Mouse (Mus musculus): ENCODE data around the gene Pdpn.
A peak's percentile ranks its signal among the peaks of the same experiment; 100 is the strongest.

The Pdpn gene

GRCm38 (mm10) chr4:143298431-143299315, 691 bp downstream of the Pdpn start:
- no peak for DNase-seq (ENCODE audit: low spot score)

GRCm38 (mm10) chr4:143297016-143297556, 2.3 kb downstream of the Pdpn start:
- no peak for DNase-seq (ENCODE audit: low spot score)

- DNase-seq (ENCODE audit: low spot score) = no peak
These were observed 3.2 kb downstream of the Pdpn start for GRCm38 (mm10) chr4:143296153-143296552.

DNA sequence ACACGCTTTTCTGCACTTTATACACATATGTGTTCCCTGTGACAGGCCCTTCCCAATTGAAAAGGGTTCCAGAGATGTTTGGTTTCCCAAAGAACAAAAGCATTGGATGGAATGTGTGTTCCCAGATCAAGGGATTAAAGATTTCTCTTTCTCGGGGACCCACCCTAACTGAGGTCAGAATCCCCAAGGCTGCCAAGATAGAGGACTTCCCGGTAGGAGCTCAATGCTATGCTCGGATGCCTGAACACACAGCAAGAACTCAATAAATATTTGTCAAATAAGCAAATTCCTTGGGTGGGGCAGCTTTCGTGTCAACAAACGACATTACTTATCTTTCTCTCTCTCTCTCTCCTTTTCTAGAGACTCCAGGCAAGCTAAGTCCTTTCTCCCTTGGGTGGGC, 5.0 kb downstream of the Pdpn start:
- DNase-seq (ENCODE audit: low spot score) = no peak

DNA sequence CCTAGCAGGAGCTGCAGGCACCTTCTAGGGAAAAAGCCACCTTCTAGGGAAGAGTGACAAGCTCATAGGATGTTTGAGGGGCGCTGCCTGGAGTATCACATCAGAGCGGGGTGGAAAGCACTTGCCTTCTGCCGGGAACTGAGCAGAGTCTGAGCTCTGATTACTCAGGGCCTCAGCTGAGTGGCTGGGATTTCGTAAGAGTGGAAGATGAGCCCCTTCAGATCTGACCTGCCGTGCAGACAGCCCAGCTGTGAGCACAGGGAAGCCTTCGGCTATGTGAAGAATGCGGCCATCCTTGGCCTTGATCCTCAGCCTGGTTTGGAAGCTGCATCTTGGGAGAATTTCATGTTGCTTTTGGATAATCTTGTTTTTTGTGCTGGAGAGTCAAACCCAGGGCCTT, 10.5 kb downstream of the Pdpn start:
- DNase-seq (ENCODE audit: low spot score) = no peak

DNA sequence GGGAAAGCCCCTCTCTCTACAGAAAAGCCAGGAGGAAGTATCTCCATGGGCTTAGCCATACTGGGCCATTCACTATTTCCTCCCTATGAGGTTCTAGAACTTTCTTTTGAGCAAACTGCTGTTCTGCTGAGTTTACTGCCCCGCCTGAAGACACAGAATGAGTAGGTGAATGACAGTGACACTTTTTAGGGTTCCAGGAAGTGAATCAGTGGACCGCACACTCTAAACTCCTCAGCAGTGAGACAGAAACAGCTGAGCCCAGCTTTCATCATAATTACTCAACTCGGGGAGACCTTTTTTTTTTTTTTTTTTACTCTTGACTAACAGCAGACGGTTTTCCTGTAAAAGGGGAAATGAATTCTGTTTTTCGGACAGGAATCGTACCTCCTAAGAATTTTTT, 10.9 kb downstream of the Pdpn start:
- no peak for DNase-seq (ENCODE audit: low spot score)

- no peak for DNase-seq (ENCODE audit: low spot score)
These were observed 12.3 kb downstream of the Pdpn start for GRCm38 (mm10) chr4:143287065-143287464.

- peak; percentile 29 for DNase-seq (ENCODE audit: low spot score)
These were observed 19.2 kb downstream of the Pdpn start for GRCm38 (mm10) chr4:143280166-143280565.

DNA sequence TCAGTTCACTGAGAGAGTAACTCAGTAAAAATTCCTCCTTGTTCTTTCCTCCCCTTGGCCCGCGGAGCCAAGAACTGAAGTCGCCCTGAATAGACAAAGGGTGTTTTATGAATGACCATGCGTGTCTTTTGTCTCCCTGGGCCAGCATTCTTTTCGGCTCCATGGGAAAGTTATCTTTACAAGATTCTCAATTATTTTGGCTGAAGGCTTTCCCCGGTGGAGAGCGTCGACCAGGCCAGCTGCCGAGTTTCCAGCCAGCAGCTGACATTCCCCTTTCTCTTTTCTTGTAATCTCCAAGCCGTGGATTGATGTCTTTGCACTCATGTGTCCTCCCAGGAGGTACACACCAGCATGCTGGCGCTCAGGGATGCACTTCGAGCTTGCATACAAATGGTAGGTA, 19.7 kb downstream of the Pdpn start:
- DNase-seq (ENCODE audit: low spot score) = no peak

DNA sequence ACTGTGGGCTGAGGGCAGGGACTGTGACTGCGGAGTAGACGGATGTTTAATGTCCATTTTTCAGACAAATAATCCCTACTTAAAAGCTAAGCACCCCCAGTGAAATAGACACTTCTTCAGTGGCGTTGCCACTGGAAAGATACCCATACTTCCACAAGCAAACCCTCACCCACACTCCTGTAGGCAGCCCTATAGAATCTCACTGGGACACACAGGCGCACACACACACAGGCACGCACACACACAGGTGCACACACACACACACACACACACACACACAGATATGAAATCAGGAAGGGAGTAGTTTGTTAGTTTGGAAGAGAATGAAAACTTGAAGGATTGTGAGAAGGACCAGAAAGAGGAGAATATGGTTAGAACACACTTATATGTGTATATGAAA, 20.3 kb downstream of the Pdpn start:
- DNase-seq (ENCODE audit: low spot score) = no peak

GRCm38 (mm10) chr4:143278429-143278871, 20.9 kb downstream of the Pdpn start:
- DNase-seq (ENCODE audit: low spot score) = peak; percentile 20

GRCm38 (mm10) chr4:143277319-143277718, 22.0 kb downstream of the Pdpn start:
- DNase-seq (ENCODE audit: low spot score) = no peak

DNA sequence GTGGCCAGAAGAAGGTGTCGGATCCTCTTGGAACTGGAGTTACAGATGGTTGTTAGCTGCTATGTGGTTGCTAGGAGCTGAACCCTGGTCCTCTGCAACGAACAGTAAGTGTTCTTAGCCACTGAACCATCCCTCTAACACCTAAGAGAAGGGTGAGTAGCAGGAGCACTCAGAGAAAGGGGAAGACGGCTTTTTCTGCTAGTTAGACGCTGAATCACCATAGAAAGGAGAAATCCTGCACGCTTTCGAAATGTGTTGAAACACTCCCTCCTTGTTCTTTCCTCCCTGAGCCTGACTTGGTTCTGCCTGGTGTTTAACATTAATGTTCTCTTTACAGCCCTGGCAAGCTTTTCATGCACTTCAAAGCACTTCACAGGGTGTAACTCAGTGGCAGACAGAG, 27.8 kb downstream of the Pdpn start:
- DNase-seq (ENCODE audit: low spot score) = no peak

- no peak for DNase-seq (ENCODE audit: low spot score)
These were observed 28.5 kb downstream of the Pdpn start for GRCm38 (mm10) chr4:143270903-143271302.

DNA sequence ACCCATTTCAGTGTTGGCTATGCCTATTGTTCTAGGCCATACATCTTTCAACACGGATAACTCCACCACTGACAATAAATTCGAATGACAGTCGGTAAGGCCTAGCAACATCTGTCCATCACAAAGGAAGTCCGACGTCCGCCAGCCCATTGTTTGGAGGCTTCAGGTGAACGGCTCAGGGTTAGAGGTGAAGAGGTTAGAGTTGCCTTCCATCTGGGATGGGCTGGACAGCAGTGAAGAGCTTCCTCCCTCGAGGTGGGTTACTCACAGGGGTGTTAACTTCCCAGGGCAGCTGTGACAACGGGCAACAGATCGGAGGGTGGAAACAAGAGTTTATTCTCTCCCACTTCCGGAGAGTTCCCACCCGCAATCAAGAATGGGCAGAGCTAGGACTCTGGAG, 36.7 kb downstream of the Pdpn start:
- DNase-seq (ENCODE audit: low spot score) = no peak

GRCm38 (mm10) chr4:143259718-143260349, 39.5 kb downstream of the Pdpn start:
- DNase-seq (ENCODE audit: low spot score) = no peak

DNA sequence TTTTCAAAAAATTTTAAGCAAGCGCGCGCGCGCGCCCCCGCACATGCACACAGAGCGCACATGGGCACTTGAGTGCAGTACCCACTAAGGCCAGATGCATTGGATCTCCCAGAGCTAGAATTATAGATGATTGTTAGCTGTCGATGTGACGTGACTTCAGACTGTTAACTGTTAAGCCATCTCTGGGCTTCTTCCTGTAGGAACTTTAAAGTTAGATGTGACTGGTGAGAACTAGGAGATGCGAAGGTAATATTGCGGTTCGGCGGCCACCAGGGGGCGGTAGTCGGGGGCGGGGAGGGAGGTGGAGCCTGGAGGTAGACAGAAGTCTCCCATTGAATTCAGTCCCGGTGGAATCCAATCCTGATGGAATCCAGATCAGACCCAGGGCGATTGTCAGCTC, 40.8 kb downstream of the Pdpn start:
- DNase-seq (ENCODE audit: low spot score) = no peak

- DNase-seq (ENCODE audit: low spot score) = no peak
These were observed 41.4 kb downstream of the Pdpn start for GRCm38 (mm10) chr4:143257971-143258370.

DNA sequence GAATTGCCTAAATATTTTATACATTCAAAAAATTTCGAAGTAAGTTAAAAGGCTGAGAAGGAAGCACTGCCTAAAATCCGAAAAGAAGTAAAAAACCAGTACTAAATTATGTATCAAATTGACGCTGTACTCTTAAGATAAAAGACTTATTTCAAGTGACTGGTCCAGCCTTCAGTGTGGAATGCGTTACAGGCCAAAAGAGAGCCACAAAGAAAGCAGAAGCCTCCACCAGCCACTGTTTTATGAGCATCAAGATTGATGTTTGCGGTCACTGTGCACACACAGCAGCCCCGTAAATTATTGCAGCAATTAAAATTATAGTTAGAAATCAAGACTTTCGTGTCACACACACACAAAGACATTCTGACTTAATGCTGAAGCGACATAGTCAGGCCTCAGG, 43.8 kb downstream of the Pdpn start:
- DNase-seq (ENCODE audit: low spot score) = no peak

GRCm38 (mm10) chr4:143253356-143253755, 46.0 kb downstream of the Pdpn start:
- no peak for DNase-seq (ENCODE audit: low spot score)

GRCm38 (mm10) chr4:143248050-143248449, 51.3 kb downstream of the Pdpn start:
- DNase-seq (ENCODE audit: low spot score) = no peak

DNA sequence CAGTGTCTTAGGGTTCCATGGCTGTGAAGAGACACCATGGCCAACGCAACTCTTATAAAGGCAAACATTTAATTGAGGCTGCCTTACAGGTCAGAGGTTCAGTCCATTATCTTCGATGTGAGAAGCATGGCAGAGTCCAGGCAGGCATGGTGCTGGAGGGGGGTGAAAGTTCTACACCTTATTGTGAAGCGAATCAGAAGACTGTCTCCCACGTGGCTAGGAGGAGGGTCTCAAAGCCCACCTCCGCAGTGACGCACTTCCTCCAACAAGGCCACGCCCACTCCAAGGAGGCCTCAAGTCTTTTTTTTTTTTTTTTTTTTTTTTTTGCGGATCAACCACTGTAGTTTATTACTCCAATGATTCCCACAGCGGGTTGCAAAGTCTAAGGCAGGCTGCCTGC, 58.1 kb downstream of the Pdpn start:
- no peak for DNase-seq (ENCODE audit: low spot score)

DNA sequence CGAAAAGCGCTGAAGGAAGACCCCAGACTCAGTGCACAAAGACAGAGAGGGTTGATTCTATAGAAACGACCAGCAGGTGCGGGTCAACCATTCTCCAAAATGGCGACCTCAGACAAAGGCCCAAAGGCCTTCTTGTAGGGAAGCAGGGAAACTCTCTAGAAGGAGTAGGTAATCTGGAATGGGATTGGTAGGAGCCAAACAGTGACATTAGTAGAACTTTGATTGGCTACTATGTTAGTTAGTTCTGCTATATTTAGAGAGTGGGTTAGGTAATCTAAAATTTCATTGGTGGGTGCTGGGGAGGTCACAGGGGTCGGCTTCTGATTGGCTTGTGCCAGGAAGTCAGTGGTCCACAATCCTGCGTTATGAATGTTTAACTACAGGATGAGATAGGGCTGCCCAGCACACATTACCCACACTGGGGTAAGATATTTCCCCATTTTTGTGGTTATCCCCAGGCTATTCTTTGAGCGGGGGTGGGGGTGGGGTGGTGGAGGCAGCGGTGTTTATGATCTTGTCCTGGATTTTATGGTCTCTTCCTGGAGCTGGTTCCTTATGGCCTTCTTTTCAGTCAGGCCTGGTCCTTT, 59.7 kb downstream of the Pdpn start:
- DNase-seq (ENCODE audit: low spot score) = no peak
